Mouse (Mus musculus) heart, postnatal 0 days (tissue): ENCODE measurements around the gene Tmem214.

ENCODE experiments used
- CTCF ChIP-seq: IDR thresholded peaks from 2 replicates; pipeline ENCODE4 v1.5.1; 2016; ENCODE audit warnings: antibody characterized with exemption, control low read depth, low read depth
- EP300 ChIP-seq: IDR thresholded peaks from 2 replicates; pipeline ENCODE4 v1.6.1; 2016; ENCODE audit warnings: antibody characterized with exemption, low read depth

GRCm38 (mm10) chr5:30925217-30925616 lies 57.4 kb downstream of the Tmem214 start:
- TF ChIP-seq EP300: no peak
- TF ChIP-seq CTCF: no peak
